Comparison of ENCODE assay signal across 8 mouse cellular contexts in genomic region chr12:85599478-85600152, GRCm38 (mm10). TPM values are rescaled to one million over a fixed set of nuclear protein-coding genes. Genes with fewer than 3 reads are reported as not detected.
DNase-seq lines count a peak whose midpoint lies in the region; ATAC-seq and TF ChIP-seq lines count a peak whose summit lies in the region.

No protein-coding gene starts in this region.

- peak overlapping the region; percentile 67 for H3K4me2 ChIP-seq in intestine, embryonic 14.5 days (ENCODE audit: low read length)

- no peaks in the 10 kb centered on the region for H3K9me3 ChIP-seq in intestine, embryonic 14.5 days (ENCODE audit: control insufficient read depth, low read length)

- peak; percentile 25 for DNase-seq in urinary bladder, postnatal 25 days (ENCODE audit: low spot score)
- DNase-seq in urinary bladder, postnatal 10 days (ENCODE audit: low spot score): no peak
- peak; percentile 62 to 76 for DNase-seq in cerebellum, adult 2 months
- DNase-seq in gastrocnemius, postnatal 14 days: peak; percentile 57
- peak; percentile 78 for DNase-seq in intestine, embryonic 14.5 days (ENCODE audit: low spot score)
- peak; percentile 69 for DNase-seq in lung, postnatal 10 days
- peak; percentile 55 for DNase-seq in retina, embryonic 14.5 days (ENCODE audit: low spot score)
- DNase-seq in layer of hippocampus, adult 8-10 months (ENCODE audit: low spot score in 2 of 2): no peak

- peak overlapping the region; percentile 85 for H3K4me3 ChIP-seq in cerebellum, adult 2 months (replicated peaks; ENCODE audit: insufficient read depth, low read depth, low read length)
- H3K4me3 ChIP-seq in intestine, embryonic 14.5 days (ENCODE audit: low read depth, low read length): peak overlapping the region; percentile 75

- intact Hi-C loops in gastrocnemius, postnatal 14 days (cut with DNase I; ENCODE audit: low total_unique reads): loop anchor here (5.0 kb wide), 1 partner anchor 43 kb away; no protein-coding TSS in a partner anchor

- ATAC-seq in intestine, embryonic 14.5 days (replicated peaks; ENCODE audit: low FRiP score, low TSS enrichment, low read depth): peak; percentile 22

- no peaks in the 10 kb centered on the region for H3K36me3 ChIP-seq in intestine, embryonic 14.5 days (ENCODE audit: control insufficient read depth, insufficient read depth, low read length)

- under 1% methylated on average over 44 of the region's 49 CpGs for WGBS in cerebellum, adult 2 months
- under 1% methylated on average over 42 of the region's 49 CpGs for WGBS in intestine, embryonic 14.5 days

- peak overlapping the region; percentile 85 for H3K9ac ChIP-seq in intestine, embryonic 14.5 days (ENCODE audit: low read length)

- TF ChIP-seq CTCF in cerebellum, adult 2 months (IDR thresholded peaks at IDR 0.05; ENCODE audit: borderline replicate concordance, insufficient read depth, low read depth, low read length): no peak

- H3K27me3 ChIP-seq in cerebellum, adult 2 months (ENCODE audit: control insufficient read depth, insufficient read depth, low read length): no peaks in the 10 kb centered on the region
- H3K27me3 ChIP-seq in intestine, embryonic 14.5 days (replicated peaks; ENCODE audit: control insufficient read depth, insufficient read depth, low read length): no peaks in the 10 kb centered on the region

- H3K4me1 ChIP-seq in cerebellum, adult 2 months (ENCODE audit: control insufficient read depth, insufficient read depth, low read length): peaks cover 24% of the 10 kb centered on the region
- peaks cover 41% of the 10 kb centered on the region for H3K4me1 ChIP-seq in intestine, embryonic 14.5 days (replicated peaks; ENCODE audit: control insufficient read depth, insufficient read depth, low read length)

- H3K27ac ChIP-seq in cerebellum, adult 2 months (ENCODE audit: insufficient read depth, low read length): peak overlapping the region; percentile 100
- peak overlapping the region; percentile 86 for H3K27ac ChIP-seq in intestine, embryonic 14.5 days (ENCODE audit: low read depth)

- no peak for TF ChIP-seq POLR2A in cerebellum, adult 2 months (IDR thresholded peaks at IDR 0.05; ENCODE audit: borderline replicate concordance, insufficient read depth, low read length)

RNA-seq across cellular contexts. Expression of gene Jdp2, which starts 0.8 kb away (rescaled TPM):
- 27.5 and 28.7 TPM in 2 replicates for polyA plus RNA-seq in cerebellum, adult 2 months (2012; rRNA removed)
- total RNA-seq in gastrocnemius, postnatal 14 days (2021): 10 to 100 TPM in 1 of 2 experiments, 1 to 10 TPM in 1; 9.4 to 11.6 TPM
- 1.0 and 1.2 TPM in 2 replicates for polyA plus RNA-seq in intestine, embryonic 14.5 days (2014; fragmentation: Nextera tagmentation; extraction: Ambion mirVana)
- total RNA-seq in layer of hippocampus, adult 8-10 months (2022): 10 to 100 TPM; 41.8 to 54.1 (median 44.0) TPM

Comparison
In these comparisons a context has a peak if more than half of its experiments do, and no peak if none do; other contexts are left out.
1. DNase-seq: peak in urinary bladder, postnatal 25 days (single experiment), cerebellum, adult 2 months (2 of 2), gastrocnemius, postnatal 14 days (single experiment), intestine, embryonic 14.5 days (single experiment), lung, postnatal 10 days (single experiment) and retina, embryonic 14.5 days (single experiment); none in urinary bladder, postnatal 10 days (single experiment) and layer of hippocampus, adult 8-10 months (0 of 2).